Comparison of ENCODE assay signal across 8 mouse cellular contexts in the genomic region with DNA sequence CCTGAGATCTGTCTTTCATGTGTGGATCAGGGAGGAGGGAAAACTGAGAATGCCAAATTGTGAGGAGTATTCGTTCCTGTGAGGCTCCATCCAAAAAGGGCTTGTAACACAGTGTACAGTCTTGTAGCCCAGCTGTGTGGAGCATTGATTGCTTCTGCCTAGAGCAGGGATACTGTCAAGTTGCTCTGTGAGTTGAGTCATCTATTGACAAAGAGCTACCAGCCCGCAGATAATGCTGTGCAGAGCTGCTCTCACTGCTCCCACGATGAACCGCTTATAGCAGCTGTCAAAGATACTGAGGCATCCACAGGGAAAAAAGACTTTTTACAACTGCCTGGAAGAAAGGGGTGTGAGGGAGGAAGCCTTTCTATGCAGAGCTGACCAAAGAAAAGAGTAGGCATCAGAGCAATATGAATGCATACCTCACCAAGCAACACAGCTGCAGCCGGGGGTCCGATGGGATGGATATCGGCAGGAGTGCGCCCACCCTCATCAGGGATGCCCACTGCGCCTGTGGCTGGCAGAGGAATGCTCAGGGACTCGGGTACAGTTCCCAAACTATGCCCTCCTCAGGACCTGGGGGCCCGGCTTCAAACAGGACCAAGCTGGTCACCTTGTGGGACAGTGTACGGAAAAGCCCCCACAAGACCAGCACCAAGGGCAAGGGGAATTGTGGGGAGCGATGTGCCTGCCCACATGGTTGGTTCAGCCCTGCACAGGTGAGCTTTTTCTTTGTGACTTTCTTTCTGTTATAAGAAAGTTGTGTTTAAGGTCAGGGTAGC.
DNase-seq lines count a peak whose midpoint lies in the region; ATAC-seq lines count a peak whose summit lies in the region.

No protein-coding gene starts in this region.

- 72% methylated on average over 13 of the region's 13 CpGs for WGBS in forebrain, embryonic 13.5 days

- H3K9ac ChIP-seq in forebrain, embryonic 13.5 days = no peak overlapping the region

- H3K36me3 ChIP-seq in megakaryocyte, embryonic 14.5 days (replicated peaks; ENCODE audit: low read length) = no peaks in the 10 kb centered on the region
- no peaks in the 10 kb centered on the region for H3K36me3 ChIP-seq in forebrain, embryonic 13.5 days (ENCODE audit: poor library complexity, severe bottlenecking)

- H3K4me3 ChIP-seq in megakaryocyte, embryonic 14.5 days (replicated peaks) = peak overlapping the region; percentile 64
- no peak overlapping the region for H3K4me3 ChIP-seq in forebrain, embryonic 13.5 days

- H3K27me3 ChIP-seq in megakaryocyte, embryonic 14.5 days (replicated peaks) = no peaks in the 10 kb centered on the region
- no peaks in the 10 kb centered on the region for H3K27me3 ChIP-seq in forebrain, embryonic 13.5 days

- no peak overlapping the region for H3K4me2 ChIP-seq in forebrain, embryonic 13.5 days

- no peak for ATAC-seq in megakaryocyte, adult 5-6 weeks (ENCODE audit: poor library complexity, severe bottlenecking)
- 0 out of 2 replicates have a peak, but pooled peaks have one; percentile 33 for ATAC-seq in forebrain, embryonic 13.5 days

- H3K9me3 ChIP-seq in megakaryocyte, embryonic 14.5 days = no peaks in the 10 kb centered on the region
- H3K9me3 ChIP-seq in forebrain, embryonic 13.5 days (replicated peaks) = no peaks in the 10 kb centered on the region

- no peak overlapping the region for H3K27ac ChIP-seq in forebrain, embryonic 13.5 days

- H3K4me1 ChIP-seq in megakaryocyte, embryonic 14.5 days = peaks cover 23% of the 10 kb centered on the region
- no peaks in the 10 kb centered on the region for H3K4me1 ChIP-seq in forebrain, embryonic 13.5 days

- DNase-seq in layer of hippocampus, adult 9-11 months = peak; percentile 81
- DNase-seq in retina, postnatal 1 day = peak; percentile 22
- no peak for DNase-seq in gastrocnemius, adult 8-10 months (ENCODE audit: low spot score in 2 of 2)
- DNase-seq in heart, postnatal 4 days = no peak
- no peak for DNase-seq in thymus, postnatal 14 days

Comparison
In these comparisons a context has a peak if more than half of its experiments do, and no peak if none do; other contexts are left out.
1. DNase-seq: peak in layer of hippocampus, adult 9-11 months (single experiment) and retina, postnatal 1 day (single experiment); none in gastrocnemius, adult 8-10 months (0 of 2), heart, postnatal 4 days (single experiment) and thymus, postnatal 14 days (single experiment).